Mouse (Mus musculus) olfactory bulb, adult 2 months (tissue): ENCODE data around the gene Fbxo4. TPM values are rescaled to one million over a fixed set of nuclear protein-coding genes. Genes with fewer than 3 reads are reported as not detected.

Experiments used
- H3K27ac ChIP-seq: fragments of 200-500 bp; 2 replicates; pipeline ENCODE4 v1.5.1; 2012; ENCODE audit warnings: low read depth, low read length; ENCODE audit not compliant: insufficient read depth
- H3K4me1 ChIP-seq: fragments of 200-500 bp; 2 replicates; pipeline ENCODE4 v1.6.1; 2012; ENCODE audit warnings: low read length; ENCODE audit not compliant: control insufficient read depth, insufficient read depth
- H3K4me3 ChIP-seq: fragments of 200-500 bp; 2 replicates; pipeline ENCODE4 v1.5.1; 2012; ENCODE audit warnings: mild to moderate bottlenecking, low read depth, low read length, moderate library complexity; ENCODE audit not compliant: insufficient read depth
- CTCF ChIP-seq: fragments of 200-500 bp; IDR thresholded peaks from 2 replicates; pipeline ENCODE4 v1.5.1; 2012; ENCODE audit warnings: low read depth, mild to moderate bottlenecking, low read length, moderate library complexity; ENCODE audit not compliant: insufficient read depth
- POLR2A ChIP-seq: fragments of 200-500 bp; IDR thresholded peaks from 2 replicates; pipeline ENCODE4 v1.6.1; 2012; ENCODE audit warnings: mild to moderate bottlenecking, low read depth, low read length, moderate library complexity; ENCODE audit not compliant: insufficient read depth
- WGBS: fragments of 180-500 bp; shearing (Covaris S2); methylation state at CpG from one replicate; pipeline ENCODE4 v1.1.7; 2018; 5-methylcytosine and 5-hydroxymethylcytosine counted together
- polyA plus RNA-seq: library from polyadenylated mRNA; stranded (reverse); fragments of >200 nt; gene quantifications from 2 replicates; pipeline ENCODE4 v1.2.4, GENCODE M21; 2012; ENCODE audit warnings: low replicate concordance; ENCODE audit not compliant: missing spikeins, insufficient read depth, insufficient read length

Gene Fbxo4
- polyA plus RNA-seq, 1 experiment, result not detected

- WGBS, result 21% methylated on average over 4 of the region's 4 CpGs
- Histone ChIP-seq H3K27ac (no peak overlapping the region), H3K4me1 (no peaks in the 10 kb centered on the region), H3K4me3 (no peak overlapping the region)
- TF ChIP-seq POLR2A (no peak), CTCF (no peak)
Observed at GRCm38 (mm10) chr15:3957982-3958381, 21.4 kb downstream of the Fbxo4 start.

- TF ChIP-seq CTCF (no peak), POLR2A (no peak)
- no peaks in the 10 kb centered on the region for H3K4me1 ChIP-seq
- H3K27ac ChIP-seq, result no peak overlapping the region; the same call in 1 of the 2 replicates
- no peak overlapping the region for H3K4me3 ChIP-seq
- 13% methylated on average over 2 of the region's 2 CpGs for WGBS
Observed at GRCm38 (mm10) chr15:3954971-3955370, 24.4 kb downstream of the Fbxo4 start.

GRCm38 (mm10) chr15:3938132-3938531, 41.2 kb downstream of the Fbxo4 start:
- WGBS, result 85% methylated on average over 2 of the region's 2 CpGs
- H3K4me1 ChIP-seq, result no peaks in the 10 kb centered on the region
- TF ChIP-seq CTCF, result no peak
- no peak overlapping the region for H3K4me3 ChIP-seq
- H3K27ac ChIP-seq, result no peak overlapping the region

- no peak for TF ChIP-seq CTCF
- TF ChIP-seq POLR2A, result no peak
- 59% methylated on average over 3 of the region's 3 CpGs for WGBS
- H3K4me1 ChIP-seq, result no peaks in the 10 kb centered on the region
- no peak overlapping the region for H3K4me3 ChIP-seq
- H3K27ac ChIP-seq, result no peak overlapping the region
Observed at GRCm38 (mm10) chr15:3936056-3936455, 43.3 kb downstream of the Fbxo4 start.

- Histone ChIP-seq H3K4me3 (no peak overlapping the region), H3K27ac (no peak overlapping the region), H3K4me1 (no peaks in the 10 kb centered on the region)
- WGBS, result 87% methylated on average over 4 of the region's 4 CpGs
- TF ChIP-seq POLR2A, result no peak
- TF ChIP-seq CTCF, result no peak
Observed at GRCm38 (mm10) chr15:3933466-3933865, 45.9 kb downstream of the Fbxo4 start.

- Histone ChIP-seq H3K4me1 (no peaks in the 10 kb centered on the region), H3K4me3 (no peak overlapping the region), H3K27ac (no peak overlapping the region)
- TF ChIP-seq POLR2A (no peak), CTCF (no peak)
- WGBS, result 85% methylated on average over 1 of the region's 1 CpGs
Observed at GRCm38 (mm10) chr15:3931931-3932330, 47.4 kb downstream of the Fbxo4 start.

Other genes starting within 250 kb of the Fbxo4 start
- gene AW549877, start 16.2 kb upstream of the Fbxo4 start, polyA plus RNA-seq, result not detected in 2 replicates
- gene Oxct1, start 46.8 kb upstream of the Fbxo4 start, polyA plus RNA-seq, result 209 TPM in 1 of 2 replicates, not detected in the other